Mouse (Mus musculus) gastrocnemius, postnatal 14 days (tissue): ENCODE measurements around the gene 5730596B20Rik. TPM values are rescaled to one million over a fixed set of nuclear protein-coding genes. Genes with fewer than 3 reads are reported as not detected.

ENCODE experiments used
- DNase-seq: peaks from one replicate; pipeline ENCODE4 v3.0.0; 2021; ENCODE audit warnings: mixed read lengths
- intact Hi-C: fragments of 180-260 bp; cut with DNase I; formaldehyde crosslinking; loops from one replicate; pipeline ENCODE4 v1.15.1; 2025; ENCODE audit warnings: low total_unique reads
- total RNA-seq, 2 experiments: library from RNA; stranded (reverse); gene quantifications; 2 replicates each; pipeline ENCODE4 v1.2.3; 2021

Gene 5730596B20Rik
- total RNA-seq, 2 experiments from 2014 or later, result 0.08 to 0.11 TPM

DNA sequence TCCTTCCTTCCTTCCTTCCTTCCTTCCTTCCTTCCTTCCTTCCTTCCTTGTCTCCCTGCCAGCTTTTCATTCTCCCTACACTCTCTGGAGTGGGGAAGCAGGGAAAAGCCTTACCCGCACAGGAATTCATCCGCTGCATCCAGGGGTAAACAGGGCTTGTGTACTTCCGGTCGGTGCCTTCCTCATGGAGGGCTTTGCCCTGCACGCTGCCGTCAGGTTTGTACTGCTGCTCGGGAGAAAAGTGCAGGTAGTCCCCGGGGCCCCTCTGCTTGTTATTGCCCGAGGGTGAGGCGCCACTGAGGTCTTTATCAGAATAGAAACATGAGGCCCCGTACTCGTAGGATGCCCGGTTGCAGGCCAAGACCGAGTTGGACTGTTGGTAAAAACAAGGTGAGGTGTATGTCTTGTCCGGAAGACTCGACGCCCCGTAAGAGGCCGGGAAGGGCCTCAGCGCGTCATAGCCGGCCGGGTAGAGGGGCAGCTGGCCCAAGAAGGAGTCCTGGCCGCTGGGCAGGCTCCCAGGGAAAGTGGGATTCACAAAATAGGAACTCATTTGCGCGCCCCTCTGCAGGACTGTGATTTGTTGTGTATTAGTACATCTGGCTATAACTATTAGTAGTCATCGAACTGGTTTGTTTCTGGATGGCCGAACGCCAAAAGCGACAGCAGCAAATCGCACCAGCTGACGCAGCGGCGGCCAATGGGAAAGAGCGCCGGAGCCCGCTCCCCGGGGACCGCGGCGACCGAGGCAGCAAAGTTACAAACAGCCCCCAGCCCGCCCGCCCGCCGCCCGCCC lies 31.0 kb downstream of the 5730596B20Rik start, which contains the start of gene Hoxa6:
TSS of gene Hoxa6 (minus strand) at position 651 of the 796 bp plus-strand sequence.
- DNase-seq, result peak; percentile 63
- intact Hi-C loops, result no loop called here

DNA sequence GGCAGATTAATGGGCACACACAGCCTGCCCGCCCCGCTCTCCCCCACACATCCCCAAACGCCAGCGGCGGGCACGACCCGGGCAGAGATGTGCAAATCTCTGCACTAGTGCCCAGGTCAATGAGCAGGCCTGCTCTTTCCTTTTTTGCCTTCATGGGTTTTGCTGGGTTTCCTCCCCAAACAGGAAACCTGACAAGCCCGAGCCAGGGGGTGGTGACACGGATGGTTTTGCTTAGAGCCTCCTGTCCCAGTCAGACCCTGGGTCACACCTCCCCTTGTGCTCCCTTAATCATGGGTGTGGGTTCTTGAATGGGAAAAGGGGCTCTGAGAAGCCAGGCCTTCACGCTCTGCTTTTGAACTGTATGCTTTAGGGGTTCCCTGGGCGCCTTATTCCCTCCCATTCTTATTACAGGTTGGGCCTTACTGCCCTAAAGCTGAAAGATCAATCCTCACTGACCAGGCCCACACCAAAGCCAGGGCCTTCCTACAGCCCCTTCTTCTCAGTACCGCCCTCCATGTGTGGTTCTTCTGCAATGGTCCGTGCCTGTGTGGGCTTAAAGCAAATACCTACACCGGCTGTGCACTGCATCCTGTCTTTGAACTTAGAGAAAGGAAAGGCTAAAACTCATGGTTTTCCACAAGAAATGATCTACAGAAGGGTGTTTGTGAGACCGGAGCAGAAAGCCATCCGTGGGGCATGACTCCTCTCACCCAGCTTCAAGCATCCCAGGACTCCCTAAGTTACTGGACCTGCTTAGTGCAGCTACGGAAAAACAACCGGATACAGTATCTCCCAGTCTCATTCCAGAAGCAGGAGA lies 31.8 kb downstream of the 5730596B20Rik start:
- no peak for DNase-seq
- intact Hi-C loops, result no loop called here

DNA sequence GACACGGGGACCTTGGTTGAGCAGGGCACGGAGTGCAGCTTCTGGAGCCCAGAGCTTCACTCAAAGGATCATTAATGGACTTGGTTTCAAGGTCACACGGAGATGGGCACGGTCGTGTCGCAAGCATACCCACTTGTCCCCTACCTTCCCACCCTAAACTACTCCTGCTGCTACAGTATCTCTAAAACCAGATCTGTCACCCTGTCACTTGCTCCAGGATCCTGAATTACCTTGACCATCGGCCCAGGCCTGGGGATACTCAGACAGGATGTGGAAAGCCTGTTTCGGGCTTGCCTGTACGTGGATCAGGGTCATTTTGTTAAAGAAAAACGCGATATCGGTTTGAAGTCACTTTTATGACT lies 32.4 kb downstream of the 5730596B20Rik start:
- intact Hi-C loops, result no loop called here

DNA sequence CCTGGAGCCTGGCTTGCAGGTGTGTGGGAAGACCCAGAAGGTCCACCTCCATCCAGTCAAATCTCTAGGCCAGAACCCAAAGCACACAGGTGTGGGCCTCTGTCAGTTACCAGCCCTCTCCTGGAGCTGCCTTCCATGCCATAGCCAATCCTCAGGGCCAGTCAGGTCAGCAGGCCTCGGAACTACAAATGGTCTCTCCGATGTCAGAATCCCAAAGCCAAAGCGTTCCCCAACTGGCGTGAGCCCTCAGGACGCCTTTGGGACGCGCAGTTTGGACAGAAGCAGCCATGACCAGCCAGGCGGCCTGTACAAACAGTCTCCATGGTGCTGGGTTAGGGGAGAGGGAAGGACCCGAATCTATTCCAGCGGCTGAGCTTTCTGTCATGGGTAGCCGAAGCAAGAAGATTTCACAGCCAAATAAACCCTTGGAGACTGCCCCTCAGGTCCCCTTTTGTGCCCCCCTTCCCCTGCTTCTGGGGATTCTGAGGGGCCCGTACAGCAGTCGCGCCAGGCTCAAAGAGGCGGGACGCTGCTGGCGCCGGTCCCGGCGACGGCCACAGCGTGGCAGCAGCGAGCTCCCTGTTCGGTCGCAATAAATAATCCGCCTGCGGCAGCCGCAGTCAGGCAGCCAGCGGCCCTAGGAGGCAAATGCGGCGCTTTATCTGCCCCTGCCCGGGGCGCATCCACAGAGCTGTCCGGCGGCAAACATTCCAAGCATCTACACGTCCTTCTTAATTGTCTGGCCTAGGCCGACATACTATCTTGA lies 34.1 kb downstream of the 5730596B20Rik start:
- intact Hi-C loops, result no loop called here
- peak; percentile 84 for DNase-seq

More for the DNA sequence above, 32.4 kb downstream of the 5730596B20Rik start:
- DNase-seq, result no peak

DNA sequence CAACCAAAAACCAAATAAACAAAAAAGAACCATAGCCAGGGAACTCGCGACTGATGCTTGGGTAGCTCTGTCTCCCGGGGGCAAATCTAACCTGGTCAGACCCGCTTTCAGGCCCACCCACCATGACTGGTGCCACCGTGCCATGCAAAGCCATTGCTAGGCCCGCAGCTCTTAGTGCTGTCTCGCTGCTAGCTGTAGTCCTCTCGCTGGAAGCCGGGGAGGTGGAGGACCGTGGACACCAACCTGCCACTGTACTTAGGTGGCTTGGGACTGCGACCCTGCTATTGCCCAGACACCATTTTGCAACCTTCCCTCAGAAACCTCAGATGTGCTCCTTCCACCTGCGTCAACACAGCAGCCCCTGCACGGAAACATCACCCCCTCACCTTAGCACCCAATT lies 34.7 kb downstream of the 5730596B20Rik start:
- intact Hi-C loops, result no loop called here
- no peak for DNase-seq

DNA sequence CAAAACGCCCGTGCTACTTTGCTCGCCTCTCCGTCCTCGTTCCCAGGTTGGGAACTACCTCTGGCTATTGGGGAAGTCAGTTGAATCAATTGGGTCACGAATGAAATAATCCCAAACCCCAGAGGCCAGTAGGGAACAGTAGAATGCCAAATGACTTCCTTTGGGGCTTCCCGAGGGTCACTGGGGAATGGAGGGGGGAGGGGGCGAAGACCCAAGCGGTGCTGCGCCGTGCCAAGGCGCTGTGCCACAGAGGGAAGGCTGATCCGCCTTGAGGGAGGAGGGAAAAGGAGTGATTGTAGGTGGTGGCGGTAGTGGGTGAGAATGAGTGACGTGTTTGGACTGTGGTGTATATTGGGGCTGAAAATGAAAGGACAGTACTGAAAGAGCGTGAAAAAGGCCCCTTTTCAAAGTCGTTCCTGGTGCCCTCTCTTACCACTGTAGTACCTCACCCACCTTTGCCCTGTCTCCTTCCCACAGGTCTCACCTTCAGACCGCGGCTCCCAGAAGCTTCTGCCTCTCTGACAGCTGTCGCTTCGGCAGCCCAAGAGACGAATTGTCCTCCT lies 35.3 kb downstream of the 5730596B20Rik start:
- intact Hi-C loops, result no loop called here
- no peak for DNase-seq

DNA sequence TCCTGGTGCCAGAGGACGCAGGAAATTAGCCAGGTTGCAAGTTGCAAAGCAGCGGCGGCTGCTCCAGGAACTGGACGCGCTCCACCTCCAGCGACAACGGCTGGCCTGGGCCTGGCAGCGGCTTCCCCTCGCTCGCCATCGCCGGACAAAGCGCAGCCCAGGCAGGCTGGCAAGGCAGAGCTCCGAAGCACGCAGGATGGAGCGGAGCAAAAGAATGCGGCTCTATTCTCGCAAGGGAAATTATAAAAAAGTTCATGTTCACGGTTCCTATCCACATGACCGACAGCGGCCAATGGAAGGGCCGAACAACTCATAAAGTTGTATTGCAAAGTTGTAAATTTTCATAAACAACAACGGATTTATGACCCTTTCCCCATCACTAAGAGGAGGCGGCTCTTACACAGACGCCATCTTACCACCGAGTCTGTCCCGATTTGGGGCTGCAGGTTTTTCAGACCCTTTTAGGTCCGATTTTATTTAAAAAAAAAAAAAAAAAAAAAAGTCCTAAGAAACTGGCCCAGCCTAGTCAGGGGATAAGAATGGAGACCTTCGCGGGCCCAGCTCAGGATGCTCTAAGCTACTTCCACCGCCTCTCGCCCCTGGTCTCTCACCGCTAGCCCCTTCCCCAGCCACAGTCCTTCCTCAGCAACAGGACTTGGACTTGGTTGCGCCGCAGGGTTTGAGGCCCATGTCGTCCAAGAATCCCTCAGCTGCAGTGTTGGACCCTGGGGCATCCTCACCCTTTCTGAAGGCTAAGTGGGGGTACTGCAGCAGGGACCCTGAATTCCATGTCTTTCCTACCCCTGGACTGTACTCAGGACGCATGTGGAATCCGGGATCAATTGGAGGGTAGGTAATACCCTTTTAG lies 36.1 kb downstream of the 5730596B20Rik start, which contains the start of the genes Hoxa3 and Gm28308:
TSS of gene Hoxa3 (minus strand) at position 218 of the 868 bp plus-strand sequence.
TSS of gene Gm28308 (minus strand) at position 221 of the 868 bp plus-strand sequence.
- intact Hi-C loops, result no loop called here
- DNase-seq, result peak; percentile 76

DNA sequence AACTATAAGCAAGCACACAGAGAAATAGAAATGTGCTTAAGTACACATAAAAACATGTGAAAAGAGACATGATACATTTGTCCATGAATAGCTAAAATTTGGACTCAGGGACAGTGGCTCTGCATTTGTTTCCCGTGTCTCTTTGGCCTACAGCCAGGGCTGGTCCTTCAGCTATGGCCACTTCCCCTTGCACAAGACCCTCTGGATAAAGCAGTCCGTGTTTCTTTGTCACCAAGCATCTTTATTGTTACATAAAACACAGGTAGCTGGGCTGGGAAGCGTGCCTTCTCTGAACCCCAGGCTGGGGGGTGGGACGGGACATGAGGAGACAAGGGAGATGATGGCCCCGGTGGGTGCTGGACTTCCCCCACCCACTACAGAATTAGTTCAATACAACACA lies 37.0 kb downstream of the 5730596B20Rik start:
- no peak for DNase-seq
- intact Hi-C loops, result no loop called here

DNA sequence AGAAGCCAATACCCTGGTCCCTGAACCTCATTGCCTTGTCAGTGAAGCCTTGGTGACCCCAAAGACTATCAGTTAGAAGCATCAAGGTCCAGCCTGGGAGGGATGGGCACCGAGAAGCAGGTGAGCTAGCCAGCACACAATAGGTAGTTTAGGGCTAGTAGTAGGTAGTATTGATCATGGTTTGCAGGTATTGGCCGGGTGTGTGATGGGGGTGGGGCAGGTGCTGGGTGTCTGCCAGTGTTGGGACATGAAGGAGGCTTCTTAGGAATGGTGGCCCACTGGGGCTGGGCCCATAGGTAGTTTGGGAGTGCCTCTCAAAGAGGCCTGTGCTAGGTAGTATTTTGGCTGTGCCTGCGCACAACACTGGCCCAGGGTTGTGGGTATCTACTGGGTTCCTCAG lies 37.8 kb downstream of the 5730596B20Rik start:
- DNase-seq, result no peak
- intact Hi-C loops, result no loop called here

DNA sequence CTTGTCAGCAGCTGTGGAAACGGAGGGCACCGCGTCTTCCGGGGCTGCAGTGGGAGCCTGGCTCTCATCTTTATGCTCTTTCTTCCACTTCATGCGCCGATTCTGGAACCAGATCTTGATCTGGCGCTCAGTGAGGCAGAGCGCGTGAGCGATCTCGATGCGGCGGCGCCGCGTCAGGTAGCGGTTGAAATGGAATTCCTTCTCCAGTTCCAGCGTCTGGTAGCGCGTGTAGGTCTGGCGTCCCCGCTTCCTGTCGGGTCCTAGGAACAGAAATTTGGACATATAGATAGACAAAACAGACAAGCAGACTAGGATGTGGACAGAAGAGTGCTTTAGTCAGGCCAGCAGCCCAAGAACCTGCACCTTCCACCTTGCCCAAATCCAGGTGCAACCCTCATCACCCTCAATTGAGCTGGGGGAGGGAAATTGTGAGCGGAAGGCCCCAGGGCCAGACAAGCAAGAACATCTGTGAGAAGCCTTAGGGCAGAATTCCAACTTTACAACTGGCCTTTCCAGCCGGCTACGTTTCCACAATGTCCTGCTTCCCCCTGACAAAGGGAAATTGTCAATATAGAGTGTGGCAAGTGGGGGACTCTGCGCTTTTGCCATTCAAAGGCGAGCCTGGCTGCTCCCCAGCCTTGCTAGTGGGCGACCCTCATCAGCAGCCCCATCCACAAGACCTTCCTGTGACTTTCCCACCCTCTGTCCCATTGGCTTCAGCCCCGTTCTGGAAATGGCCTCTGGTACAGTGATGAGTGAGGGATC lies 38.7 kb downstream of the 5730596B20Rik start:
- intact Hi-C loops, result no loop called here
- DNase-seq, result no peak

DNA sequence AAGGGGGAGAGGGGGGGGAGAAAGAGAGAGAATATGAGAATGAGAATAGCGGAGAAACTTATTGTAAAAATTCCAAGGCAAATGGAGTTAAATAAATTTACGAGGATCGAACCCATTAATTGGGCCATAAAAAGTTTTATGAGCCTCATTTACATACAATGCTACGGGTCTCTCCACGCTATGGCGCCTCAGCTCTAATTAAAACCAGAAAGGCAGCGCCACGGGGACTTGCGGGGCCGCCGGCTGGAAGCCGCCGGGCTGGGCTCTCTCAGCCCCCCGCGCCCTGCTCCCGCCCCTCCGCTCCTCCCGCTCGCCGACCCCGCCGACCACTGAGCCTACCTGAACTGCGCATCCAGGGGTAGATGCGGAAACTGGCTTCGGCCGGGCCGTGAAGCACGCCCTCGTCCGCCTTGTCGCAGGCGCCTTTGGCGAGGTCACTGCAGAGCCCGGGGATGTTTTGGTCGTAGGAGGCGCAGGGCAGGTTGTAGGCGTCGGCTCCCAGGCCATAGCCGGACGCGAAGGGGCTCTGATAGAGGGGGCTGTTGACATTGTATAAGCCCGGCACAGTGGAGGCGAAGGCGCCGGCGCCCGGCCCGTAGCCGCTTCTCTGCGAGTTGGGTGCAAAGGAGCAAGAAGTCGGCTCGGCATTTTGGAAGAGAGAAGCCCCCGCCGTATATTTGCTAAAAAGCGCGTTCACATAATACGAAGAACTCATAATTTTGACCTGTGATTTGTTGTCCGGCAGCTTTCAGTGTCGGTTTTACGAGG lies 39.6 kb downstream of the 5730596B20Rik start:
- no peak for DNase-seq
- intact Hi-C loops, result no loop called here

DNA sequence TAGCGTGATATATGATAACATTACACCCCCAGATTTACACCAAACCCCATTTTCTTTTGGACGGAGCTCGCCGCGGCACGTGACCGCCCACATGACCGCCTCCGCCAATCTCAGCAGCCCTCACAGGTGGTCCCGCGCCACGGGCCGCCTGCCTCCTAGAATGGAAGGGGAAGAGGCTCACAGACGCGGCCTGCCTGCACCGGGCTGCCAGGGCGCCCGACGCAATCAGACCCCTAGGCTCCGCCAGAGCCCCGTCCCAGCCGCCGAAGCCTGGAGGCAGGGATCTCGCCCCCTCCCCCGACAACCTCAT lies 40.1 kb downstream of the 5730596B20Rik start:
- peak; percentile 86 for DNase-seq
- intact Hi-C loops, result no loop called here

DNA sequence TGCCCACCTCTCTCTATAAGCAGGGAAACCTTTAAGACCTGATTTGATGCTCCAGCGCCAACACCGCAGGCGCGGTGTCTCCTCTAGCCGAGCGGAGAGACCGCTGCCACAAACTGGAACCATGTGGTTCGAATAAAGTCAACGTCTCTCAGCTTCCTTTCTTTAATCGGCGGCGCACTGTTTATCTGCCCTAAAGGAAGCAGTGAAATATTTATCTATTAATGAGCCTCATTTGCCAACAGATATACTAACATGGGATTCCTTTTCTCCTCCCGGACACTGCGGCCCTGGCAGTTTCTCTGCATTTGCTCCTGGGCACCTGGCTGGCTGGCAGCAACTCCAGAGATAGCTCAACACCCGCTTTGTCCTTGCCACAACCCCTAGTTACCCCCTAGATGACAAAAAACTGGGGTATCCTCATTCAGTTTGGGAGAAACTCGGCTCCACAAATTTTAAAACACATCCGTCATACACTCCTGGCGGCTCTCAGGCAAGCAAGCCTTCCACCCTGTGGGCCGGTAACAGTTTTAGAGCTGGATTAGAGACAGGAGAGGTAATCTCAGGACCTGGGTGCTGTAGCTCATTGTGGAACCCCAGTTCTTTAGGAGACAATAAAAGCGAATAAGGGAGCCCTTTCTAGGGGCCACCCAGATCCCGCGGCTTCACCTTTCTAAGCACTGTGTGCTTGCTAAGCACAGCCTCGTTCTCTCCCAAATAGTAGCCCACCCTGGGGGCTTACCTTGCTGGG lies 40.8 kb downstream of the 5730596B20Rik start:
- intact Hi-C loops, result no loop called here
- no peak for DNase-seq

DNA sequence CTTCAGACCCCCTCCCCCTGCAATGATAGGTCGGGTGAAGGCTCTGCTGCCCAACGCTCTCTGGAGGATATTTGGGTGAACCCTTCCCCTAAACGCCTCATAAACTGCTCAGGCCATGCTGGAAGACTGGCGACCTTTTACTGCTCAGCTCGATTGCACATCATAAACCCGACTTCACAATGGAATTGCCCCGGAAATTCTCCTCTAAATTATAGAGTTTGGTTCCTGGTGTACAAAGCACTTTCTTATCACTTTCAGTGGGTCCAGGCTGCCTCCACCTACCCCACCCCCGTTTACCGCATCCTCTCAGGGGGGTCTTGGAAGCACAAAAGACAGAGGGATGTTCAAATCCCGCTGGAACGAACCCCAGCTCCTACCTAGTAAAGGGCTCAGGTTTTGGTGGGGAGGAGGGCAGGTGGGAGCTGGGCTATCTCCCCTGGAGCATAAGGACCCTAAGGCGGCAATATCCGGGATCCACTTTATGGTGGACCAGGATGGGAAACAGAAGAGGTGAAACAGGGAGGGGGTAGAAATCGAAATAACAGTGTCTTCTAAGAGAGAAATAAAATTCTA lies 41.4 kb downstream of the 5730596B20Rik start:
- no peak for DNase-seq
- intact Hi-C loops, result no loop called here

DNA sequence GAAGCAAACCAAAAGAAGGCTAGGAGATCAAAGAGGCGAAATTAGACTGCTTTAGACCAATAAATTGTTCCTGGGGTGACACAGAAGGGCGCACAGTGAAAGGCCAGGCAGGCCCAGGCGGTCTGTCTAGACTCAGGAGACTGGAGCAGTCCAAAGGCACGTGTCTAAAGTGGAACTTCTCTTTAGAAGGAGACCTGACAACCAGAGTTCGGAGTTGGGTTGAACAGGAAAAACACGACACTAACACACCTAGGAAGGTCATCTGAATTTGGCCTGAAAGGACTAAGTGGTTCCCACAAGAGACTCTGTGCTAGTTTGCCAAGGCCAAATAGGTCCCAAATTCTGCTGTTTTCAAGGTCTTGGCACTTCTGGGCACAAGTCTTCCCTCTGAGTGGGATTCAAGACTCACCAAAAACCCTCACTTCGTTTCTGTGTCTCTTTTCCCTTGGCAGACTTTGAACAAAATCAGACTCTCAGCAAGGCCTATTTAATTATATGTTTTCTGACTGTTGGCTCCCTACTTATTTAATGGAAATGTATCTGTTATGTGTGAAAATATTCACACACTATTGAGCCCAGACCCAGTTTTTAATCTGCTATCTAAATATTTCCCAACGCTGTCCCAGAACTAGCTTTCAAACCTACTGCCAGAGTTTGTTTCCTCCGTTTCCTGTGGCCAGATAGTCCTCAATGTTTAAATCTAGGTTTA lies 42.1 kb downstream of the 5730596B20Rik start:
- DNase-seq, result no peak
- intact Hi-C loops, result no loop called here
